ENCODE assay signal across 2 mouse cellular contexts in the genomic region with DNA sequence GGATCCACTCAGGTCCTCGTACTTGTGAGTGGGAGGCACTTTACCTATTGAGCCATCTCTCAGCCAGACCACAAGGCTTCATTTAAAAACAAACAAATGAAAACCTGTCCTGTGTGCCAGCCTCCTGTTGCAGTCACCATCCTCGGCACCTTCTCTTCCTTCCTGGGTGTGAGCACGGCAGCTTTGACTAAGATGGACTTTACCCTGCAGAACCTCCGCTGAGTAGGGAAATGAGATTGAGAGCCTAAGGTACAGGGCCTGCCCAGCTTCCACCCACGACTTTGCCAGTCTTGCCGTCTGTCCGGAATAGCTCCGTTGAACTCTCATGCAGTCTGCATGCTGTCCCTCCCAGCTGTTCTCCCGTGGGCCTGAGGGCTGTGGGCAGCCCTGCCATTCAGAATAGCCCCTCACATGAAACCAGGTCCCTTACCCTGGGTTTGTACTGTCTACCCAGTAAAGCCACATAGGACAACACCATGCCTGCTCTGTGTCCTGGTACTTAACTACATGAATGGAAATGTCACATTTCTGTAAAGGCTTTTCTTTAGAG.
TF ChIP-seq lines count a peak whose summit lies in the region.

No protein-coding gene starts in this region.

TF ChIP-seq in MEL, 35 proteins besides CTCF, POLR2A, EP300 and RAD21:
- no peak for TF ChIP-seq TCF12 (IDR thresholded peaks at IDR 0.05; ENCODE audit: low read depth, low read length)
- no peak for TF ChIP-seq ZNF384 (IDR thresholded peaks at IDR 0.05; ENCODE audit: low read depth, low read length)
- TF ChIP-seq HCFC1 (IDR thresholded peaks at IDR 0.05; ENCODE audit: low read depth, low read length): no peak
- no peak for TF ChIP-seq ZMIZ1 (IDR thresholded peaks at IDR 0.05; ENCODE audit: low read depth, low read length)
- TF ChIP-seq GATA1 (IDR thresholded peaks at IDR 0.05; ENCODE audit: low read depth, low read length): no peak
- peak; percentile 26; the same call in 1 of the 2 replicates for TF ChIP-seq POLR2AphosphoS2 (IDR thresholded peaks at IDR 0.05; ENCODE audit: low read length)

TF ChIP-seq in myocyte, 11 proteins besides CTCF, POLR2A, EP300 and RAD21:
- TF ChIP-seq REST (IDR thresholded peaks at IDR 0.05; ENCODE audit: insufficient read depth, insufficient read length) (no peak), CEBPB (IDR thresholded peaks at IDR 0.05; ENCODE audit: insufficient read depth, poor library complexity, severe bottlenecking) (no peak), TCF3 (IDR thresholded peaks at IDR 0.05; ENCODE audit: insufficient read length, low read depth) (no peak), MYOD1 (IDR thresholded peaks at IDR 0.05; ENCODE audit: control insufficient read depth in 1 of 3, insufficient read length in 2 of 3, low read depth in 2 of 3) (peak in 1 of 3 experiments; percentile 74), POLR2AphosphoS2 (IDR thresholded peaks at IDR 0.05; ENCODE audit: insufficient read length, low read depth) (no peak), MYOG (IDR thresholded peaks at IDR 0.05; ENCODE audit: control insufficient read depth in 1 of 3, insufficient read depth in 1 of 3, insufficient read length in 2 of 3, low read depth in 2 of 3) (peak in 1 of 3 experiments; percentile 62)
